ENCODE assay signal across 49 mouse cellular contexts in genomic region chr13:111201532-111201931, GRCm38 (mm10). TPM values are rescaled to one million over a fixed set of nuclear protein-coding genes. Genes with fewer than 3 reads are reported as not detected.
"Had no signal": no experiment of that assay in that cellular context is flagged by ENCODE, and none has a peak within 500 bp of the region (broad histone marks: within the 10 kb centered on the region; RNA-seq: fewer than 3 reads in every experiment).

No protein-coding gene starts in this region.

- H3K9me3 ChIP-seq: heart, embryonic 10.5 days; heart, embryonic 12.5 days; heart, embryonic 13.5 days; heart, embryonic 15.5 days; hindbrain, embryonic 10.5 days; hindbrain, embryonic 12.5 days; hindbrain, embryonic 13.5 days; hindbrain, embryonic 15.5 days; intestine, embryonic 15.5 days; kidney, embryonic 15.5 days had no signal

- H3K36me3 ChIP-seq: heart, embryonic 10.5 days; heart, embryonic 12.5 days; heart, embryonic 13.5 days; heart, embryonic 15.5 days; hindbrain, embryonic 10.5 days; hindbrain, embryonic 12.5 days; hindbrain, embryonic 13.5 days; hindbrain, embryonic 15.5 days; intestine, embryonic 15.5 days; kidney, embryonic 15.5 days had no signal

- H3K27ac ChIP-seq: heart, embryonic 10.5 days; heart, embryonic 13.5 days; heart, embryonic 15.5 days; hindbrain, embryonic 10.5 days; hindbrain, embryonic 12.5 days; hindbrain, embryonic 13.5 days; hindbrain, embryonic 14.5 days; hindbrain, embryonic 15.5 days; hindbrain, postnatal 0 days; intestine, embryonic 15.5 days; kidney, embryonic 15.5 days; kidney, postnatal 0 days had no signal

- H3K4me3 ChIP-seq: heart, embryonic 10.5 days; heart, embryonic 12.5 days; heart, embryonic 13.5 days; heart, embryonic 15.5 days; hindbrain, embryonic 10.5 days; hindbrain, embryonic 12.5 days; hindbrain, embryonic 13.5 days; hindbrain, embryonic 15.5 days; intestine, embryonic 15.5 days; kidney, embryonic 15.5 days had no signal

- H3K27me3 ChIP-seq: heart, embryonic 12.5 days; heart, embryonic 13.5 days; heart, embryonic 15.5 days; hindbrain, embryonic 12.5 days; hindbrain, embryonic 13.5 days; hindbrain, embryonic 15.5 days; intestine, embryonic 15.5 days; kidney, embryonic 15.5 days had no signal

- DNase-seq: heart, postnatal 10 days; heart, postnatal 14 days; heart, postnatal 36 days; heart, postnatal 4 days; kidney, adult 11 months; kidney, adult 18-20 months; kidney, adult 2 months; kidney, adult 8-10 months; kidney, adult 9 months; kidney, postnatal 10 days; kidney, postnatal 14 days; kidney, postnatal 25 days; kidney, postnatal 36 days; kidney, postnatal 4 days; layer of hippocampus, adult 9-11 months; layer of hippocampus, postnatal 36 days had no signal

- H3K9ac ChIP-seq: heart, embryonic 12.5 days; heart, embryonic 13.5 days; heart, embryonic 15.5 days; hindbrain, embryonic 12.5 days; hindbrain, embryonic 13.5 days; hindbrain, embryonic 14.5 days; hindbrain, embryonic 15.5 days; intestine, embryonic 15.5 days; kidney, embryonic 15.5 days had no signal

- H3K4me2 ChIP-seq: heart, embryonic 11.5 days; heart, embryonic 12.5 days; heart, embryonic 13.5 days; heart, embryonic 15.5 days; hindbrain, embryonic 12.5 days; hindbrain, embryonic 13.5 days; hindbrain, embryonic 14.5 days; hindbrain, embryonic 15.5 days; intestine, embryonic 15.5 days; kidney, embryonic 15.5 days had no signal

- H3K4me1 ChIP-seq: heart, embryonic 10.5 days; heart, embryonic 13.5 days; heart, embryonic 15.5 days; hindbrain, embryonic 10.5 days; hindbrain, embryonic 12.5 days; hindbrain, embryonic 13.5 days; hindbrain, embryonic 15.5 days; intestine, embryonic 15.5 days had no signal

- ATAC-seq: hindbrain, embryonic 16.5 days; hindbrain, postnatal 0 days; inflammation-experienced regulatory T-cells, adult 6 months; intestine, embryonic 15.5 days; intestine, embryonic 16.5 days; intestine, postnatal 0 days had no signal

RNA-seq across cellular contexts. Expression of gene Actbl2, which starts 53.3 kb away (rescaled TPM):
- total RNA-seq: heart, adult 8-10 months; heart, postnatal 10 days; heart, postnatal 14 days; heart, postnatal 25 days; heart, postnatal 36 days; heart, postnatal 4 days; hematopoietic stem cell, adult 5-6 weeks; layer of hippocampus, adult 18-20 months; layer of hippocampus, postnatal 10 days; layer of hippocampus, postnatal 14 days; layer of hippocampus, postnatal 25 days; layer of hippocampus, postnatal 36 days had no signal
- polyA plus RNA-seq: heart, embryonic 10.5 days; heart, embryonic 11.5 days; heart, embryonic 12.5 days; heart, embryonic 13.5 days; heart, embryonic 14.5 days; heart, embryonic 15.5 days; heart, embryonic 16.5 days; heart, postnatal 0 days; hindbrain, embryonic 10.5 days; hindbrain, embryonic 11.5 days; hindbrain, embryonic 12.5 days; hindbrain, embryonic 13.5 days; hindbrain, embryonic 15.5 days; hindbrain, embryonic 16.5 days; hindbrain, postnatal 0 days; intestine, embryonic 14.5 days; intestine, embryonic 15.5 days; intestine, embryonic 16.5 days; intestine, postnatal 0 days; kidney, adult 2 months; kidney, embryonic 14.5 days; kidney, embryonic 15.5 days; kidney, embryonic 16.5 days; kidney, postnatal 0 days; large intestine, adult 2 months had no signal
